ENCODE assay signal across 8 mouse cellular contexts in the genomic region with DNA sequence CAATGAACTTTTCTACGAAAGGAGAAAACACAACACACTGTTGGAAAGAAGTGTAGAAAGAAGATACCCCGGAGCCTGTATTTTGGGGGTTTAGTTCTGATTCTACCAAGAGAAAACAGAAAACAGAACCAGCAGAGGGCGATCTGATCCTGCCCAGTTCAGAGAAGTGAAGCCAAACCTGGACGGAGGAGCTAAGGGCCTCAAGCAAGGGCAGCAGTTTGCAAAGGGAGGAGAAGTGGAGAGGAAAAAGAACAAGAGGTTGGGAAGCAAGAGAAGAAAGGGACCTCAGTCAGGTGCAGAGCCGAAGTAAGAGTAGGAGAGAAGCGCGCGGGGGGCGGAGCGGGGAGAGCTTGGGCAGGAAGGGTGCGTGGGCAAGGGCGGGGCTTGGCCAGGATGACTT. TPM values are rescaled to one million over a fixed set of nuclear protein-coding genes. Genes with fewer than 3 reads are reported as not detected.
DNase-seq lines count a peak whose midpoint lies in the region; ATAC-seq and TF ChIP-seq lines count a peak whose summit lies in the region.

No protein-coding gene starts in this region.

- peak; percentile 7 to 15 for DNase-seq in heart, adult 18-20 months
- no peak for DNase-seq in heart, adult 9 months (ENCODE audit: low spot score in 2 of 2)
- peak; percentile 56 for DNase-seq in hindbrain, embryonic 11.5 days (ENCODE audit: low spot score)
- no peak for DNase-seq in urinary bladder, postnatal 4 days (ENCODE audit: low spot score in 2 of 2)

- H3K4me3 ChIP-seq in cortical plate, adult 2 months (ENCODE audit: insufficient read depth, low read length): no peak overlapping the region
- no peak overlapping the region for H3K4me3 ChIP-seq in hindbrain, embryonic 11.5 days (ENCODE audit: low read depth, low read length)
- H3K4me3 ChIP-seq in limb, embryonic 13.5 days: peak overlapping the region; percentile 24
- no peak overlapping the region; the same call in 1 of the 2 replicates for H3K4me3 ChIP-seq in neural tube, embryonic 13.5 days

- no peaks in the 10 kb centered on the region for H3K4me1 ChIP-seq in cortical plate, adult 2 months (ENCODE audit: control insufficient read depth, insufficient read depth, low read length)
- no peaks in the 10 kb centered on the region for H3K4me1 ChIP-seq in hindbrain, embryonic 11.5 days (replicated peaks; ENCODE audit: control insufficient read depth, insufficient read depth, low read length)
- peaks cover 10% of the 10 kb centered on the region for H3K4me1 ChIP-seq in limb, embryonic 13.5 days
- no peaks in the 10 kb centered on the region for H3K4me1 ChIP-seq in neural tube, embryonic 13.5 days (replicated peaks)

- H3K4me2 ChIP-seq in hindbrain, embryonic 11.5 days (replicated peaks; ENCODE audit: low read depth, low read length): no peak overlapping the region; the same call in 1 of the 2 replicates
- H3K4me2 ChIP-seq in limb, embryonic 13.5 days (replicated peaks): peak overlapping the region; percentile 52
- H3K4me2 ChIP-seq in neural tube, embryonic 13.5 days: peak overlapping the region; percentile 34; the same call in 1 of the 2 replicates

- WGBS in hindbrain, embryonic 11.5 days: 36% methylated on average over 12 of the region's 12 CpGs
- 36% methylated on average over 12 of the region's 12 CpGs for WGBS in limb, embryonic 13.5 days
- WGBS in neural tube, embryonic 13.5 days: 32% methylated on average over 12 of the region's 12 CpGs

- ATAC-seq in CD4-positive, CD25-positive, alpha-beta regulatory T cell, adult 4 months: peak; percentile 76
- ATAC-seq in hindbrain, embryonic 11.5 days (ENCODE audit: low FRiP score): no peak
- no peak for ATAC-seq in limb, embryonic 13.5 days (ENCODE audit: low FRiP score, low read depth)
- ATAC-seq in neural tube, embryonic 13.5 days (ENCODE audit: low read depth): no peak

- TF ChIP-seq POLR2A in cortical plate, adult 2 months (IDR thresholded peaks at IDR 0.05; ENCODE audit: extremely low read depth, insufficient read depth, low read length): no peak

- no peak overlapping the region for H3K9ac ChIP-seq in hindbrain, embryonic 11.5 days (ENCODE audit: low read depth, low read length)
- H3K9ac ChIP-seq in limb, embryonic 13.5 days: no peak overlapping the region
- H3K9ac ChIP-seq in neural tube, embryonic 13.5 days: no peak overlapping the region

- H3K36me3 ChIP-seq in hindbrain, embryonic 11.5 days (ENCODE audit: control insufficient read depth, insufficient read depth, low read length): no peaks in the 10 kb centered on the region
- H3K36me3 ChIP-seq in limb, embryonic 13.5 days: no peaks in the 10 kb centered on the region
- no peaks in the 10 kb centered on the region for H3K36me3 ChIP-seq in neural tube, embryonic 13.5 days

- TF ChIP-seq CTCF in cortical plate, adult 2 months (IDR thresholded peaks at IDR 0.05; ENCODE audit: extremely low read depth, insufficient read depth, low read length): peak; percentile 62

- H3K27me3 ChIP-seq in hindbrain, embryonic 11.5 days (ENCODE audit: control insufficient read depth, insufficient read depth, low read length): no peaks in the 10 kb centered on the region
- H3K27me3 ChIP-seq in limb, embryonic 13.5 days: no peaks in the 10 kb centered on the region
- no peaks in the 10 kb centered on the region for H3K27me3 ChIP-seq in neural tube, embryonic 13.5 days

- H3K27ac ChIP-seq in cortical plate, adult 2 months (ENCODE audit: insufficient read depth, low read length): no peak overlapping the region
- no peak overlapping the region for H3K27ac ChIP-seq in hindbrain, embryonic 11.5 days (ENCODE audit: low read depth, low read length)
- no peak overlapping the region for H3K27ac ChIP-seq in limb, embryonic 13.5 days
- no peak overlapping the region for H3K27ac ChIP-seq in neural tube, embryonic 13.5 days (replicated peaks)

- no peaks in the 10 kb centered on the region for H3K9me3 ChIP-seq in hindbrain, embryonic 11.5 days (ENCODE audit: control insufficient read depth, low read length)
- no peaks in the 10 kb centered on the region for H3K9me3 ChIP-seq in limb, embryonic 13.5 days
- no peaks in the 10 kb centered on the region for H3K9me3 ChIP-seq in neural tube, embryonic 13.5 days

RNA-seq across cellular contexts. Expression of gene Kcna6, which starts 51.5 kb away (rescaled TPM):
- 1 to 10 TPM in 1 of 2 experiments, under 1 TPM in 1; 0.69 to 1.1 TPM for total RNA-seq in heart, adult 18-20 months (2021)
- not detected for polyA plus RNA-seq in CD4-positive, CD25-positive, alpha-beta regulatory T cell, adult 4 months (2017; shearing (Covaris generic))
- polyA plus RNA-seq in cortical plate, adult 2 months (2012; rRNA removed): 44.9 and 45.3 TPM in 2 replicates
- polyA plus RNA-seq in hindbrain, embryonic 11.5 days (2014; fragmentation: Nextera tagmentation; extraction: Ambion mirVana): 5.0 and 6.2 TPM in 2 replicates
- 8.7 and 9.0 TPM in 2 replicates for polyA plus RNA-seq in limb, embryonic 13.5 days (2015; fragmentation: Nextera tagmentation; extraction: Ambion mirVana)
- polyA plus RNA-seq in neural tube, embryonic 13.5 days (2015; fragmentation: Nextera tagmentation; extraction: Ambion mirVana): 19.9 and 26.1 TPM in 2 replicates

RNA-seq across cellular contexts. Expression of gene Ndufa9, which starts 57.0 kb away (rescaled TPM):
- total RNA-seq in heart, adult 18-20 months (2021): 100 to 1,000 TPM; 764 to 782 TPM
- 100 to 1,000 TPM; 170 to 192 TPM for polyA plus RNA-seq in CD4-positive, CD25-positive, alpha-beta regulatory T cell, adult 4 months (2017; shearing (Covaris generic))
- polyA plus RNA-seq in cortical plate, adult 2 months (2012; rRNA removed): 132 and 136 TPM in 2 replicates
- 183 and 200 TPM in 2 replicates for polyA plus RNA-seq in hindbrain, embryonic 11.5 days (2014; fragmentation: Nextera tagmentation; extraction: Ambion mirVana)
- 186 and 195 TPM in 2 replicates for polyA plus RNA-seq in limb, embryonic 13.5 days (2015; fragmentation: Nextera tagmentation; extraction: Ambion mirVana)
- polyA plus RNA-seq in neural tube, embryonic 13.5 days (2015; fragmentation: Nextera tagmentation; extraction: Ambion mirVana): 209 TPM in 2 replicates

Comparison
In these comparisons a context has a peak if more than half of its experiments do, and no peak if none do; other contexts are left out.
1. DNase-seq: peak in heart, adult 18-20 months (2 of 2) and hindbrain, embryonic 11.5 days (single experiment); none in heart, adult 9 months (0 of 2) and urinary bladder, postnatal 4 days (0 of 2).